Mouse (Mus musculus) forebrain, embryonic 15.5 days (tissue): ENCODE measurements around the gene Ndufv1. TPM values are rescaled to one million over a fixed set of nuclear protein-coding genes. Genes with fewer than 3 reads are reported as not detected.

Experiments used
- ATAC-seq: fragments of 200-750 bp; cut with Nextera tagmentation; replicated peaks from 2 replicates; pipeline ENCODE4 v1.8.0; 2017; ENCODE audit warnings: mild to moderate bottlenecking, moderate TSS enrichment, moderate library complexity
- H3K27ac ChIP-seq: fragments of 300-500 bp; sonication (generic); replicated peaks from 2 replicates; pipeline ENCODE4 v1.5.1; 2015; ENCODE audit warnings: mild to moderate bottlenecking, inconsistent platforms
- H3K27me3 ChIP-seq: fragments of 300-500 bp; sonication (generic); 2 replicates; pipeline ENCODE4 v1.6.1; 2015; ENCODE audit warnings: inconsistent platforms
- H3K36me3 ChIP-seq: fragments of 300-500 bp; sonication (generic); 2 replicates; pipeline ENCODE4 v1.6.1; 2015; ENCODE audit warnings: mild to moderate bottlenecking, inconsistent platforms
- H3K4me1 ChIP-seq: fragments of 300-500 bp; sonication (generic); 2 replicates; pipeline ENCODE4 v1.6.1; 2015; ENCODE audit warnings: inconsistent platforms
- H3K4me2 ChIP-seq: fragments of 300-500 bp; sonication (generic); replicated peaks from 2 replicates; pipeline ENCODE4 v1.6.1; 2015; ENCODE audit warnings: mild to moderate bottlenecking, inconsistent platforms
- H3K4me3 ChIP-seq: fragments of 300-500 bp; sonication (generic); 2 replicates; pipeline ENCODE4 v1.5.1; 2015; ENCODE audit warnings: mild to moderate bottlenecking, inconsistent platforms
- H3K9ac ChIP-seq: fragments of 300-500 bp; sonication (generic); replicated peaks from 2 replicates; pipeline ENCODE4 v1.6.1; 2015; ENCODE audit warnings: mild to moderate bottlenecking, inconsistent platforms
- H3K9me3 ChIP-seq: fragments of 300-500 bp; sonication (generic); 2 replicates; pipeline ENCODE4 v1.6.1; 2016; ENCODE audit warnings: inconsistent platforms
- WGBS: fragments of 180-500 bp; shearing (Covaris S2); methylation state at CpG from one replicate; pipeline ENCODE4 v1.1.7; 2015; ENCODE audit warnings: mixed read lengths; 5-methylcytosine and 5-hydroxymethylcytosine counted together
- polyA plus RNA-seq: library from polyadenylated mRNA; unstranded; fragments of >200 nt; fragmentation: Nextera tagmentation; extraction: Ambion mirVana; gene quantifications from 2 replicates; pipeline ENCODE4 v1.2.1, GENCODE M21; 2015

The Ndufv1 gene
- polyA plus RNA-seq, 1 experiment from 2014 or later, result 225 TPM

GRCm38 (mm10) chr19:4011086-4011485, 1.5 kb downstream of the Ndufv1 start:
- H3K9me3 ChIP-seq, result no peaks in the 10 kb centered on the region
- no peak overlapping the region for H3K4me3 ChIP-seq
- no peak overlapping the region for H3K4me2 ChIP-seq
- WGBS, result 91% methylated on average over 5 of the region's 5 CpGs
- no peak for ATAC-seq
- no peak overlapping the region for H3K9ac ChIP-seq
- H3K4me1 ChIP-seq, result peaks cover 17% of the 10 kb centered on the region
- peaks cover 38% of the 10 kb centered on the region for H3K36me3 ChIP-seq
- no peaks in the 10 kb centered on the region for H3K27me3 ChIP-seq
- no peak overlapping the region for H3K27ac ChIP-seq

- Histone ChIP-seq H3K4me3 (no peak overlapping the region), H3K9me3 (no peaks in the 10 kb centered on the region), H3K9ac (no peak overlapping the region), H3K4me2 (no peak overlapping the region), H3K27me3 (no peaks in the 10 kb centered on the region), H3K27ac (no peak overlapping the region), H3K4me1 (peaks cover 9% of the 10 kb centered on the region), H3K36me3 (peaks cover 42% of the 10 kb centered on the region)
- WGBS, result 97% methylated on average over 8 of the region's 8 CpGs
- ATAC-seq, result no peak
Measured at GRCm38 (mm10) chr19:4005971-4006370, 6.6 kb downstream of the Ndufv1 start.

GRCm38 (mm10) chr19:4005091-4005490, 7.5 kb downstream of the Ndufv1 start:
- Histone ChIP-seq H3K27ac (no peak overlapping the region), H3K36me3 (peaks cover 39% of the 10 kb centered on the region), H3K9me3 (no peaks in the 10 kb centered on the region), H3K9ac (no peak overlapping the region), H3K4me3 (no peak overlapping the region), H3K4me2 (no peak overlapping the region), H3K27me3 (no peaks in the 10 kb centered on the region), H3K4me1 (peaks cover 8% of the 10 kb centered on the region)
- no peak for ATAC-seq
- WGBS, result 84% methylated on average over 9 of the region's 9 CpGs

GRCm38 (mm10) chr19:4004331-4004730, 8.3 kb downstream of the Ndufv1 start:
- Histone ChIP-seq H3K27me3 (no peaks in the 10 kb centered on the region), H3K36me3 (peaks cover 31% of the 10 kb centered on the region), H3K9ac (no peak overlapping the region), H3K4me2 (no peak overlapping the region), H3K4me3 (no peak overlapping the region), H3K9me3 (no peaks in the 10 kb centered on the region), H3K27ac (no peak overlapping the region), H3K4me1 (peaks cover 15% of the 10 kb centered on the region)
- ATAC-seq, result no peak
- 89% methylated on average over 15 of the region's 15 CpGs for WGBS

- 88% methylated on average over 12 of the region's 12 CpGs for WGBS
- Histone ChIP-seq H3K9ac (no peak overlapping the region), H3K4me1 (peaks cover 15% of the 10 kb centered on the region), H3K27ac (no peak overlapping the region), H3K9me3 (no peaks in the 10 kb centered on the region), H3K36me3 (peaks cover 27% of the 10 kb centered on the region), H3K4me3 (no peak overlapping the region), H3K27me3 (no peaks in the 10 kb centered on the region), H3K4me2 (no peak overlapping the region)
- no peak for ATAC-seq
Measured at GRCm38 (mm10) chr19:4003641-4004040, 9.0 kb downstream of the Ndufv1 start.

- Histone ChIP-seq H3K4me1 (peaks cover 15% of the 10 kb centered on the region), H3K27ac (no peak within 1 kb of the TSS), H3K27me3 (no peaks in the 10 kb centered on the region), H3K4me2 (no peak within 1 kb of the TSS), H3K36me3 (peaks cover 24% of the 10 kb centered on the region), H3K4me3 (no peak within 1 kb of the TSS), H3K9me3 (no peaks in the 10 kb centered on the region), H3K9ac (no peak within 1 kb of the TSS)
- no peak for ATAC-seq
- WGBS, result 73% methylated on average over 1 of the region's 1 CpGs
Measured at GRCm38 (mm10) chr19:4003112-4003511, 9.5 kb downstream of the Ndufv1 start, which contains the start of gene Doc2g. Doc2g (plus strand) TSS chr19:4003313.

GRCm38 (mm10) chr19:4001752-4002151, 10.9 kb downstream of the Ndufv1 start:
- no peak overlapping the region; the same call in 1 of the 2 replicates for H3K4me2 ChIP-seq
- no peak overlapping the region for H3K27ac ChIP-seq
- no peak for ATAC-seq
- no peaks in the 10 kb centered on the region for H3K9me3 ChIP-seq
- WGBS, result 90% methylated on average over 5 of the region's 5 CpGs
- no peaks in the 10 kb centered on the region for H3K27me3 ChIP-seq
- H3K4me1 ChIP-seq, result peaks cover 15% of the 10 kb centered on the region
- H3K9ac ChIP-seq, result 0 out of 2 replicates have a peak overlapping the region, but pooled peaks have one; percentile 87
- H3K36me3 ChIP-seq, result peaks cover 10% of the 10 kb centered on the region
- H3K4me3 ChIP-seq, result no peak overlapping the region

GRCm38 (mm10) chr19:4000949-4001525, 11.6 kb downstream of the Ndufv1 start:
- 15% methylated on average over 17 of the region's 17 CpGs for WGBS
- H3K9me3 ChIP-seq, result no peaks in the 10 kb centered on the region
- no peaks in the 10 kb centered on the region for H3K27me3 ChIP-seq
- ATAC-seq, result peak; percentile 8; the same call in 1 of the 2 replicates
- H3K36me3 ChIP-seq, result peaks cover 3% of the 10 kb centered on the region
- H3K4me3 ChIP-seq, result peak overlapping the region; percentile 64
- peaks cover 15% of the 10 kb centered on the region for H3K4me1 ChIP-seq
- H3K27ac ChIP-seq, result peak overlapping the region; percentile 96
- H3K9ac ChIP-seq, result peak overlapping the region; percentile 87
- peak overlapping the region; percentile 70 for H3K4me2 ChIP-seq

GRCm38 (mm10) chr19:4000119-4000900, 12.3 kb downstream of the Ndufv1 start, which contains the start of the genes Nudt8 and Gm49405:
Nudt8 (plus strand) TSS chr19:4000580.
Gm49405 (plus strand) TSS chr19:4000626.
- ATAC-seq, result peak; percentile 90
- WGBS, result 0% methylated on average over 64 of the region's 64 CpGs
- Histone ChIP-seq H3K4me3 (peak within 1 kb of the TSS; percentile 64), H3K27me3 (no peaks in the 10 kb centered on the region), H3K27ac (peak within 1 kb of the TSS; percentile 96), H3K4me2 (peak within 1 kb of the TSS; percentile 70), H3K9me3 (no peaks in the 10 kb centered on the region), H3K36me3 (no peaks in the 10 kb centered on the region), H3K4me1 (peaks cover 15% of the 10 kb centered on the region), H3K9ac (peak within 1 kb of the TSS; percentile 87)

GRCm38 (mm10) chr19:3999121-3999730, 13.4 kb downstream of the Ndufv1 start:
- WGBS, result 81% methylated on average over 9 of the region's 9 CpGs
- Histone ChIP-seq H3K4me2 (peak overlapping the region; percentile 70; the same call in 1 of the 2 replicates), H3K27ac (no peak overlapping the region), H3K9ac (no peak overlapping the region), H3K9me3 (no peaks in the 10 kb centered on the region), H3K4me3 (0 out of 2 replicates have a peak overlapping the region, but pooled peaks have one; percentile 5), H3K36me3 (no peaks in the 10 kb centered on the region), H3K4me1 (peaks cover 15% of the 10 kb centered on the region), H3K27me3 (no peaks in the 10 kb centered on the region; the same call in 1 of the 2 replicates)
- no peak for ATAC-seq

- H3K27ac ChIP-seq, result no peak overlapping the region
- WGBS, result 74% methylated on average over 8 of the region's 8 CpGs
- peaks cover 15% of the 10 kb centered on the region for H3K4me1 ChIP-seq
- no peak for ATAC-seq
- no peaks in the 10 kb centered on the region; the same call in 1 of the 2 replicates for H3K27me3 ChIP-seq
- no peaks in the 10 kb centered on the region for H3K9me3 ChIP-seq
- no peak overlapping the region for H3K4me3 ChIP-seq
- no peak overlapping the region for H3K4me2 ChIP-seq
- no peak overlapping the region for H3K9ac ChIP-seq
- H3K36me3 ChIP-seq, result no peaks in the 10 kb centered on the region
Measured at GRCm38 (mm10) chr19:3998335-3998734, 14.3 kb downstream of the Ndufv1 start.

GRCm38 (mm10) chr19:3997231-3997630, 15.4 kb downstream of the Ndufv1 start:
- Histone ChIP-seq H3K27me3 (no peaks in the 10 kb centered on the region; the same call in 1 of the 2 replicates), H3K4me1 (peaks cover 15% of the 10 kb centered on the region), H3K9me3 (no peaks in the 10 kb centered on the region), H3K4me3 (no peak overlapping the region), H3K9ac (no peak overlapping the region), H3K36me3 (no peaks in the 10 kb centered on the region), H3K27ac (no peak overlapping the region), H3K4me2 (no peak overlapping the region)
- no peak for ATAC-seq
- WGBS, result 65% methylated on average over 8 of the region's 8 CpGs
